Mouse (Mus musculus) MEL (cell line): ENCODE measurements around the gene Mtmr4. TPM values are rescaled to one million over a fixed set of nuclear protein-coding genes. Genes with fewer than 3 reads are reported as not detected.

Experiments used
- DNase-seq: peaks from one replicate; pipeline ENCODE4 v3.0.0; 2011; ENCODE audit warnings: low read depth, low spot score
- H3K27ac ChIP-seq: 2 replicates; pipeline ENCODE4 v1.5.1; 2012; ENCODE audit warnings: low read depth, mild to moderate bottlenecking, control low read depth, low read length, moderate library complexity; ENCODE audit not compliant: control insufficient read depth
- H3K27me3 ChIP-seq, 2 experiments: fragments of 150-350 bp in 1 of 2; sonication (generic) in 1 of 2; 2 replicates each; pipeline ENCODE4 v1.6.1; 2012; ENCODE audit warnings: low read length in 2 of 2, mild to moderate bottlenecking in 2 of 2, improper control_type of control experiment in 1 of 2, moderate library complexity in 1 of 2; ENCODE audit not compliant: insufficient read depth in 2 of 2, control insufficient read depth in 1 of 2
- H3K36me3 ChIP-seq, 2 experiments: 2 replicates each; pipeline ENCODE4 v1.6.1; 2012 to 2014; ENCODE audit warnings: low read length in 2 of 2, improper control_type of control experiment in 1 of 2, inconsistent platforms in 1 of 2, mild to moderate bottlenecking in 1 of 2; ENCODE audit not compliant: insufficient read depth in 2 of 2, control insufficient read depth in 1 of 2
- H3K4me1 ChIP-seq, 2 experiments: fragments of 150-350 bp in 1 of 2; sonication (generic) in 1 of 2; 2 replicates each; pipeline ENCODE4 v1.6.1; 2012; ENCODE audit warnings: low read length in 2 of 2, improper control_type of control experiment in 1 of 2, mild to moderate bottlenecking in 1 of 2; ENCODE audit not compliant: insufficient read depth in 2 of 2, control insufficient read depth in 1 of 2
- H3K4me3 ChIP-seq, 2 experiments: fragments of 150-350 bp in 1 of 2; sonication (generic) in 1 of 2; 2 replicates each; pipeline ENCODE4 v1.5.1; 2012; ENCODE audit warnings: low read depth in 2 of 2, low read length in 2 of 2, mild to moderate bottlenecking in 2 of 2, moderate library complexity in 2 of 2, control low read depth in 1 of 2, improper control_type of control experiment in 1 of 2; ENCODE audit not compliant: control insufficient read depth in 1 of 2, insufficient read depth in 1 of 2
- H3K79me2 ChIP-seq: 2 replicates; pipeline ENCODE4 v1.6.1; 2012; ENCODE audit warnings: mild to moderate bottlenecking, low read length, moderate library complexity; ENCODE audit not compliant: control insufficient read depth, poor library complexity, insufficient read depth
- H3K9ac ChIP-seq: 2 replicates; pipeline ENCODE4 v1.6.1; 2012; ENCODE audit warnings: low read depth, mild to moderate bottlenecking, control low read depth, low read length, moderate library complexity; ENCODE audit not compliant: control insufficient read depth, poor library complexity, severe bottlenecking
- H3K9me3 ChIP-seq: fragments of 150-350 bp; sonication (generic); replicated peaks from 2 replicates; pipeline ENCODE4 v1.6.1; 2012; ENCODE audit warnings: mild to moderate bottlenecking, low read length, improper control_type of control experiment, moderate library complexity; ENCODE audit not compliant: insufficient read depth
- BHLHE40 ChIP-seq: IDR thresholded peaks from 2 replicates; pipeline ENCODE4 v1.6.1; 2012; ENCODE audit warnings: low read depth, mild to moderate bottlenecking, inconsistent platforms, low read length, improper control_type of control experiment, borderline replicate concordance
- ELF1 ChIP-seq: IDR thresholded peaks from 2 replicates; pipeline ENCODE4 v1.6.1; 2014; ENCODE audit warnings: low read depth, mild to moderate bottlenecking, inconsistent platforms, low read length, improper control_type of control experiment, moderate library complexity
- ETS1 ChIP-seq: IDR thresholded peaks from 2 replicates; pipeline ENCODE4 v1.6.1; 2012; ENCODE audit warnings: low read depth, mild to moderate bottlenecking, inconsistent platforms, low read length, improper control_type of control experiment, moderate library complexity
- GATA1 ChIP-seq: IDR thresholded peaks from 2 replicates; pipeline ENCODE4 v1.6.1; 2011; ENCODE audit warnings: low read depth, low read length, improper control_type of control experiment
- JUND ChIP-seq: IDR thresholded peaks from 2 replicates; pipeline ENCODE4 v1.6.1; 2011; ENCODE audit warnings: low read depth, mild to moderate bottlenecking, improper control_type of control experiment, low read length
- MAX ChIP-seq: IDR thresholded peaks from 2 replicates; pipeline ENCODE4 v1.6.1; 2011; ENCODE audit warnings: low read length, improper control_type of control experiment
- MAZ ChIP-seq: IDR thresholded peaks from 2 replicates; pipeline ENCODE4 v1.6.1; 2012; ENCODE audit warnings: low read depth, mild to moderate bottlenecking, inconsistent platforms, low read length, improper control_type of control experiment
- MEF2A ChIP-seq: IDR thresholded peaks from 2 replicates; pipeline ENCODE4 v1.6.1; 2014; ENCODE audit warnings: low read depth, mild to moderate bottlenecking, inconsistent platforms, low read length, improper control_type of control experiment; ENCODE audit not compliant: poor library complexity, insufficient replicate concordance, severe bottlenecking; ENCODE audit errors: extremely low read depth
- MXI1 ChIP-seq: IDR thresholded peaks from 2 replicates; pipeline ENCODE4 v1.6.1; 2011; ENCODE audit warnings: mild to moderate bottlenecking, low read depth, low read length, improper control_type of control experiment
- NELFE ChIP-seq: IDR thresholded peaks from 2 replicates; pipeline ENCODE4 v1.6.1; 2011; ENCODE audit warnings: low read depth, low read length, improper control_type of control experiment
- POLR2A ChIP-seq, 2 experiments: IDR thresholded peaks; 2 replicates each; pipeline ENCODE4 v1.6.1; 2011 to 2012; ENCODE audit warnings: low read length in 2 of 2, mild to moderate bottlenecking in 2 of 2, control low read depth in 1 of 2, improper control_type of control experiment in 1 of 2, low read depth in 1 of 2, moderate library complexity in 1 of 2; ENCODE audit not compliant: control insufficient read depth in 1 of 2, insufficient read depth in 1 of 2, poor library complexity in 1 of 2
- RAD21 ChIP-seq: IDR thresholded peaks from 2 replicates; pipeline ENCODE4 v1.6.1; 2011; ENCODE audit warnings: mild to moderate bottlenecking, low read depth, low read length, improper control_type of control experiment
- SMC3 ChIP-seq: IDR thresholded peaks from 2 replicates; pipeline ENCODE4 v1.6.1; 2011; ENCODE audit warnings: low read depth, low read length, improper control_type of control experiment
- TBP ChIP-seq: IDR thresholded peaks from 2 replicates; pipeline ENCODE4 v1.8.0; 2011; ENCODE audit warnings: low read depth, low read length, improper control_type of control experiment
- UBTF ChIP-seq: IDR thresholded peaks from 2 replicates; pipeline ENCODE4 v1.6.1; 2012; ENCODE audit warnings: low read depth, mild to moderate bottlenecking, inconsistent platforms, low read length, improper control_type of control experiment, moderate library complexity, borderline replicate concordance; ENCODE audit not compliant: insufficient read depth
- USF1 ChIP-seq: IDR thresholded peaks from 2 replicates; pipeline ENCODE4 v1.6.1; 2014; ENCODE audit warnings: low read depth, mild to moderate bottlenecking, inconsistent platforms, low read length, improper control_type of control experiment, moderate library complexity
- USF2 ChIP-seq, 2 experiments: IDR thresholded peaks; 2 replicates each; pipeline ENCODE4 v1.6.1; 2011 to 2012; ENCODE audit warnings: improper control_type of control experiment in 2 of 2, low read length in 2 of 2, borderline replicate concordance in 1 of 2, inconsistent platforms in 1 of 2, low read depth in 1 of 2, mild to moderate bottlenecking in 1 of 2; ENCODE audit not compliant: insufficient read depth in 1 of 2
- ZNF384 ChIP-seq: IDR thresholded peaks from 2 replicates; pipeline ENCODE4 v1.6.1; 2012; ENCODE audit warnings: low read depth, mild to moderate bottlenecking, inconsistent platforms, low read length, improper control_type of control experiment
- polyA plus RNA-seq, 2 experiments: library from polyadenylated mRNA; stranded (reverse) in 1 of 2; unstranded in 1 of 2; fragments of >175 nt in 1 of 2; fragments of >200 nt in 1 of 2; gene quantifications; 2 replicates each; pipeline versions ENCODE4 v1.2.1 to v1.2.4; 2012; ENCODE audit warnings: low replicate concordance in 2 of 2, low read depth in 1 of 2; ENCODE audit not compliant: insufficient read length in 2 of 2, insufficient read depth in 1 of 2, missing spikeins in 1 of 2
- total RNA-seq: library from RNA; depleted of rRNA; stranded (reverse); fragments of 300-350 nt; gene quantifications from 2 replicates; pipeline ENCODE4 v1.2.3, GENCODE M21; 2012

Gene Mtmr4
- total and polyA plus RNA-seq, 3 experiments, result 25.9 to 32.4 TPM; not detected in 1

DNA sequence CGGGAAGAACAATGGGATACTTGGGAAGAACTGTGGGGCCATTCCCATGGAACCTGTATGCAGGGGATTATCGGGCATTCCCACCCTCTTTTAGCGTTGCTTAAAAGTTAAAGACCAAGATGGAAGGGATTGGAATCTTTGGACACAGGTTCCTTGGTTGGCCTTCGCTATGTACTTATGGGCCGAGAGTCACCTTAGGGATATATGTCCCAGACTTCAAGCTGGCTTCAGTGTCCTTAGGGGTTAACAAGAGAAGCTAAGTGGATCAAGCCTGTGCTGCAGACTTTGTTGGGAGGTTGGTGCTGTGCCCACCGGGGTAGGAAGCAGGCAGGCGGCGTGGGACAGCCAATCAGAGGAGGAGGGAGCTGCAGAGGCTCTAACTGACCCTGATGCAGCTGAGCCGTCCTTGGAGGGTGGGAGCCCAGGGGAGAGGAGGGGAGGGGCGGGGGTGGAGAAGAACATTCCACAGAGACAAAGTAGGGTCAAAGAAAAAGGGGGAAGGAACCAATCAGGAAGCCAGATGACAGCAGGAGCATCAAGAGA, 11.3 kb upstream of the Mtmr4 start:
- Histone ChIP-seq H3K9me3 (no peaks in the 10 kb centered on the region), H3K4me3 (no peak overlapping the region), H3K4me1 (peaks cover 2 to 15% of the 10 kb centered on the region in 2 experiments; a peak in 3 of 4 replicates), H3K27me3 (no peaks in the 10 kb centered on the region; a peak in 2 of 4 replicates), H3K79me2 (no peaks in the 10 kb centered on the region), H3K36me3 (peaks cover 0 to 2% of the 10 kb centered on the region in 2 experiments; a peak in 1 of 4 replicates), H3K9ac (no peak overlapping the region), H3K27ac (no peak overlapping the region)
- DNase-seq, result no peak
- TF ChIP-seq ZNF384, result no peak
- TF ChIP-seq MEF2A, result no peak
- no peak for TF ChIP-seq MAX
- no peak for TF ChIP-seq MAZ
- TF ChIP-seq UBTF, result no peak
- no peak for TF ChIP-seq ELF1
- TF ChIP-seq MXI1, result no peak
- no peak for TF ChIP-seq RAD21

DNA sequence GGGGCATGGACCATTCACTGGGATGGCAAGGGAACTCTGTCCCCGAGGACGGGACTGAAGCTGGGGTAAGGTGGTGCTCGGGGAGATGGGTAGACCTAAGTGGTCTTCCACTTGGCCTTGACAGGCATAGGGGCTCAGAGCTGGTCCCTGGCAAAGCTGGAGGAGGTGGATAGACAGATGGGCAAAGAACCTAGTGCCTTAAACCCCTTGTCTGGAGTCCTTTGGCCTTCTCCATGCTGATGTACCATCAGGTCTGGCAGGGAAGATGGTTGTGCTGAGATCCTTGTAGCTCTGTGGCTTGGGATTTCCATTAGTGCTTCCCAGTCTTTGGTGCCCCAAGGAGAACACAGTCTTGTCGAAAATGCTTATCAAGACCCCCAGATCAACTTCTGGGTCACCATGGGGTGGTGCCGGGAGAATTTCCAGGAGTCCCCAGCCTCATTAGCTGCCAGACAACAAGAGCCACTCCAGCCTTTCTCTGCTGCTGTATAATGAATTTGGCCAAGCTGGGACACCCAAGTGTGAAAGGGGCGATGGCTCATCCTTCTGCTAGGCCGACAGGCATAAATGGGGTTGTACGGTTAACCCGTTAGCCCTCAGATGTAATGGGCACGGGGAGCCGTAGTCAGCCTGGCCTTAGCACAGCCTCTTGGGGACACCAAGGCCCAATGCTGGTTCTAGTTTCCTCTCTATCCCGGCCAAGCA, 10.6 kb upstream of the Mtmr4 start:
- Histone ChIP-seq H3K9ac (no peak overlapping the region), H3K36me3 (peaks cover 0 to 2% of the 10 kb centered on the region in 2 experiments; a peak in 1 of 4 replicates), H3K9me3 (no peaks in the 10 kb centered on the region), H3K27ac (no peak overlapping the region), H3K79me2 (no peaks in the 10 kb centered on the region), H3K27me3 (no peaks in the 10 kb centered on the region; a peak in 2 of 4 replicates), H3K4me1 (peaks cover 2 to 15% of the 10 kb centered on the region in 2 experiments; a peak in 3 of 4 replicates), H3K4me3 (no peak overlapping the region)
- TF ChIP-seq GATA1 (no peak), USF2 (IDR thresholded peaks at IDR 0.05; ENCODE audit: borderline replicate concordance in 1 of 2, insufficient read depth in 1 of 2, low read depth in 1 of 2, low read length in 2 of 2) (no peak), NELFE (no peak), JUND (no peak), POLR2A (IDR thresholded peaks at IDR 0.05; ENCODE audit: control insufficient read depth in 1 of 2, insufficient read depth in 1 of 2, low read depth in 1 of 2, low read length in 2 of 2, poor library complexity in 1 of 2) (no peak), SMC3 (no peak), ETS1 (no peak), USF1 (no peak), TBP (no peak), BHLHE40 (no peak)
- DNase-seq, result no peak
